Mouse (Mus musculus): ENCODE measurements around the gene Slc4a8. TPM values are rescaled to one million over a fixed set of nuclear protein-coding genes. Genes with fewer than 3 reads are reported as not detected.

Slc4a8 gene
- polyA plus RNA-seq, 1 experiment from 2014 or later = 5.6 TPM

DNA sequence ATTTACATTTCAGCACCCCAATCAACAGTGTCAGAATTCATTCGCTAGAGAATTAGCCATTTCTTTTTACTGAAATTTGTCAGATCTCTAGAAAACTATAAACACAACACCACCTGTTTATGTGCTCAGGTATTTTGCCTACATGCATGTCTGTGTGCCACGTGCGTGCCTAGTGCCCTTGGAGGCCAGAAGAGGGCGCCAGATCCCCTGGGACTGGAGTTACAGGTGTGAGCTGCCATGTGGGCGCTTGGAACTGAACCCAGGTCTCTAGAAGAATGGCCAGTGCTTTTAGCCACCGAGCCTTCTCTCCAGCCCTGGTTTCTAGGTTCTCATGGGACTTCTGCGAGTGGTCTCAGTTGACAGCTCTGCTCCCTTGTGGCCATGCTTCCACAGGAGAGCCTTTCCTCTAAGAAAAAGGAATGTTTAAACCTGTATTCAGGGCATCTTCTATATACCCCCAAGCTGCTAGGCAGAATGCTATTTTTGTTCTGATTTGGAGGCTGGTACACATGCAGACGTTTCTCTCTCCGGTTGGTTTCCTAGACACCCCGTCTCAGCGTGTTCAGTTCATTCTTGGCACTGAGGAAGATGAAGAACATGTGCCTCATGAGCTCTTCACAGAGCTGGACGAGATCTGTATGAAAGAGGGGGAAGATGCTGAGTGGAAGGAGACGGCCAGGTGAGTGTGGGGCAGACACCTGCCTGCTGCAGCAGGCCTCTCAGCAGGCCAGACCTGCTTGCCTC lies 21.9 kb downstream of the Slc4a8 start:
- Histone ChIP-seq H3K27me3 (ENCODE audit: control insufficient read depth, insufficient read depth, low read length) (no peaks in the 10 kb centered on the region), H3K9ac (replicated peaks; ENCODE audit: low read depth, low read length) (no peak overlapping the region), H3K4me2 (replicated peaks; ENCODE audit: low read depth, low read length) (no peak overlapping the region), H3K4me1 (ENCODE audit: control insufficient read depth, insufficient read depth, low read length) (peaks cover 4% of the 10 kb centered on the region; the same call in 1 of the 2 replicates), H3K36me3 (ENCODE audit: control insufficient read depth, insufficient read depth, low read length) (no peaks in the 10 kb centered on the region), H3K4me3 (ENCODE audit: low read depth, low read length) (no peak overlapping the region), H3K9me3 (ENCODE audit: control insufficient read depth, low read depth, low read length) (no peaks in the 10 kb centered on the region), H3K27ac (ENCODE audit: low read length) (no peak overlapping the region)
- 92% methylated on average over 13 of the region's 13 CpGs for WGBS
- ATAC-seq (ENCODE audit: insufficient number of reproducible peaks, insufficient read depth, low FRiP score, low read depth) = no peak

DNA sequence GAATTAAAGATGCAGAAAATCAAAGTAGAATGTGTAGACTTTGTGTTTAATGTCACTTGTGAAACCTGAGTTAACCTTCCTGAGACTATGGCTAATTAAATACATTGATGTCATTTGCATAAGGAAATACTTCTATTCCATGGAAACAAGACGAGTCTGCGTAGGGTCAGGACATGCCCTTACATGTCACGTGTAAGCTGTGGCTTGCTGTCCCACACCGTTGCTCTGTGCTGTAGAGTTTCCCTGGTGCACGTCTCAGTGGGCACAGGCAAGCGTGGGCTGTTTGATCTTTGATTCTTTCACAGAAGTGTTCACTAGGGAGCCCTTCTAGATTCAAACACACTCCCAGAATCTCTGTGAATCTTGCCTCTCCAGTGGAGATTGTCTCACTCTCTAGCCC lies 28.7 kb downstream of the Slc4a8 start:
- H3K27me3 ChIP-seq (ENCODE audit: control insufficient read depth, insufficient read depth, low read length) = no peaks in the 10 kb centered on the region
- WGBS = 82% methylated on average over 6 of the region's 6 CpGs
- no peaks in the 10 kb centered on the region for H3K36me3 ChIP-seq (ENCODE audit: control insufficient read depth, insufficient read depth, low read length)
- H3K9ac ChIP-seq (replicated peaks; ENCODE audit: low read depth, low read length) = no peak overlapping the region
- H3K9me3 ChIP-seq (ENCODE audit: control insufficient read depth, low read depth, low read length) = no peaks in the 10 kb centered on the region
- H3K4me2 ChIP-seq (replicated peaks; ENCODE audit: low read depth, low read length) = no peak overlapping the region
- no peak overlapping the region for H3K4me3 ChIP-seq (ENCODE audit: low read depth, low read length)
- ATAC-seq (ENCODE audit: insufficient number of reproducible peaks, insufficient read depth, low FRiP score, low read depth) = no peak
- no peaks in the 10 kb centered on the region for H3K4me1 ChIP-seq (ENCODE audit: control insufficient read depth, insufficient read depth, low read length)
- H3K27ac ChIP-seq (ENCODE audit: low read length) = no peak overlapping the region

DNA sequence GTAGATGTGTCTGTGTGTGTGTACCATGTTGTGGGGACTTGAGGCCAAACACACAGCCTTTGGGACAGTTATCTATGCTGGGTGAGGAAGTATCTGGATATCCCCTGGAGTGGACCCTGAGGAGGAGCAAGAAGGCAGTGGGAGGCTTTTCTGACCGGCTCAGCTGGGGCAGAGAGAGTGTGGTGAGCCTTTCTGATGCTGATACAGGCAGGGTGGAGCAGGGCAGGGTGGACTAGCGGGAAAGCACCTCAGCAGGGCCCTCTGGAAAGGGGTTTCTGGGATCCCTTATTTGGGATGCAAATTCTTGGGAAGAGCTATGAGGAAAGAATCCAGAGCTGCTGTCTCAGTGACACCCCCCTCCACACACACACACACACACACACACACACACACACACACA lies 30.8 kb downstream of the Slc4a8 start:
- Histone ChIP-seq H3K4me2 (replicated peaks; ENCODE audit: low read depth, low read length) (no peak overlapping the region), H3K9ac (replicated peaks; ENCODE audit: low read depth, low read length) (no peak overlapping the region), H3K27me3 (ENCODE audit: control insufficient read depth, insufficient read depth, low read length) (no peaks in the 10 kb centered on the region), H3K4me3 (ENCODE audit: low read depth, low read length) (no peak overlapping the region), H3K4me1 (ENCODE audit: control insufficient read depth, insufficient read depth, low read length) (no peaks in the 10 kb centered on the region), H3K36me3 (ENCODE audit: control insufficient read depth, insufficient read depth, low read length) (no peaks in the 10 kb centered on the region), H3K27ac (ENCODE audit: low read length) (no peak overlapping the region), H3K9me3 (ENCODE audit: control insufficient read depth, low read depth, low read length) (no peaks in the 10 kb centered on the region)
- WGBS = 49% methylated on average over 2 of the region's 2 CpGs
- no peak for ATAC-seq (ENCODE audit: insufficient number of reproducible peaks, insufficient read depth, low FRiP score, low read depth)

DNA sequence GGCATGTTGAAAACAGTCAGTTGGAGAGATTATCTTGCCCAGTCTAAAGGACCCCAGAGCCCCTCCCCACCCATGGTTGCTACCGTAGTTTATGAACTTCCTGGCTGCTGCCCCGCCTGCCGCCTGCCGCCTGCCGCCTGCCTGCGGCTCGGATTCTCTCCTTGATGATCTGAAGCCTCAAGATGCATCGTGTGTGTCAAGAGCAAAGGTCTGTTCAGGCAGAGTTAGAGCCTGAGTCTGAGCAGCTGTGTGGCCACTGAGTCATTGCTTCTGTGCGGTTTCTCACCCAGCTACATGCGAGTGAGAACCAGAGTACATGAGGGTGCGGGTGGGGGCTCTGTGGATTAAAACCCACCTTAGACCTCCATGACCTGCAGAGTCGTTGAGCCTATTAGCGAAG lies 39.4 kb downstream of the Slc4a8 start:
- Histone ChIP-seq H3K27ac (ENCODE audit: low read length) (no peak overlapping the region), H3K9ac (replicated peaks; ENCODE audit: low read depth, low read length) (no peak overlapping the region), H3K27me3 (ENCODE audit: control insufficient read depth, insufficient read depth, low read length) (no peaks in the 10 kb centered on the region), H3K36me3 (ENCODE audit: control insufficient read depth, insufficient read depth, low read length) (no peaks in the 10 kb centered on the region), H3K9me3 (ENCODE audit: control insufficient read depth, low read depth, low read length) (no peaks in the 10 kb centered on the region), H3K4me3 (ENCODE audit: low read depth, low read length) (no peak overlapping the region), H3K4me2 (replicated peaks; ENCODE audit: low read depth, low read length) (no peak overlapping the region), H3K4me1 (ENCODE audit: control insufficient read depth, insufficient read depth, low read length) (0 out of 2 replicates have a peak, but pooled peaks cover 3% of the 10 kb centered on the region)
- WGBS = 56% methylated on average over 13 of the region's 13 CpGs
- no peak for ATAC-seq (ENCODE audit: insufficient number of reproducible peaks, insufficient read depth, low FRiP score, low read depth)

DNA sequence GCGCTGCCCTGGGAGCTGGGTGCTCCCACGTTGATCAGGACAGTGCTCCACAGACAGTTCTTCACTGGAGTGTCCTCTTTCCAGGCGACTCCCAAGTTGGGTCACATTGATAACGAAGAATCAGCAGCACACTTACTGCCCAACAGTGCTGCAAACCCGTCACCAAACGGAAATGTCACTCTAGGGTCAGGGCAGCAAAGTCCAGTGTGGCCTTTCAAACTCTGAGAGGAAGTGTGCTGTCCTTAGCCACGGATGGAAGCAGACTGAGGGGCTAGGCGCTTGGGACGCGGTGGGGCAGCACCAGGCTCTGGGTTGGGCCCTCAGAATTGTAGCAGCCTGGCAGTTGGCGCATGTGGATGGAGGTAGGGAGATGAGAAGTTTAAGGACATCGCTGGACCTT lies 46.5 kb downstream of the Slc4a8 start:
- H3K9me3 ChIP-seq (ENCODE audit: control insufficient read depth, low read depth, low read length) = no peaks in the 10 kb centered on the region
- H3K4me3 ChIP-seq (ENCODE audit: low read depth, low read length) = no peak overlapping the region
- ATAC-seq (ENCODE audit: insufficient number of reproducible peaks, insufficient read depth, low FRiP score, low read depth) = no peak
- H3K27ac ChIP-seq (ENCODE audit: low read length) = no peak overlapping the region
- H3K9ac ChIP-seq (replicated peaks; ENCODE audit: low read depth, low read length) = no peak overlapping the region
- H3K27me3 ChIP-seq (ENCODE audit: control insufficient read depth, insufficient read depth, low read length) = no peaks in the 10 kb centered on the region
- 0 out of 2 replicates have a peak, but pooled peaks cover 3% of the 10 kb centered on the region for H3K4me1 ChIP-seq (ENCODE audit: control insufficient read depth, insufficient read depth, low read length)
- WGBS = 73% methylated on average over 12 of the region's 12 CpGs
- no peak overlapping the region for H3K4me2 ChIP-seq (replicated peaks; ENCODE audit: low read depth, low read length)
- H3K36me3 ChIP-seq (ENCODE audit: control insufficient read depth, insufficient read depth, low read length) = no peaks in the 10 kb centered on the region

DNA sequence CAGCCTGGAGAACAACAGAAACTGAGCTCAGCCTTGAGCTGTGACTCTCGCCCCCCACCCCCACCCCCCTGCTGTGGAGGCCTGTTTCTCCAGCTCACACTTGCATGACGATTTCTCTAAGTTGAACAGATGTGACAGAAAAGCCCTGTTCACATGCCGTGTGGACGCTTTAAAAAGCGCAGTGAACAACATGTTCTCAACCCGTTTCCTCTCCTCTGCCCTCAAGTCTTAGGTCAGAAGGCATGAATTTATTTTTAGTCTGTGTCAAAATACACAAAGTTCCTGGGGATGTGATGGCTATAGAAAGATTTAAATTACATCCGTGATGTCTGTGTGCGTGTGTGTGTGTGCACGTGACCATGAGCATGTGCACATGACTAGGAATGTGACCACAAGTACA lies 46.9 kb downstream of the Slc4a8 start:
- H3K27me3 ChIP-seq (ENCODE audit: control insufficient read depth, insufficient read depth, low read length) = no peaks in the 10 kb centered on the region
- no peak overlapping the region for H3K4me2 ChIP-seq (replicated peaks; ENCODE audit: low read depth, low read length)
- 83% methylated on average over 9 of the region's 9 CpGs for WGBS
- no peak overlapping the region for H3K9ac ChIP-seq (replicated peaks; ENCODE audit: low read depth, low read length)
- H3K36me3 ChIP-seq (ENCODE audit: control insufficient read depth, insufficient read depth, low read length) = no peaks in the 10 kb centered on the region
- no peaks in the 10 kb centered on the region for H3K9me3 ChIP-seq (ENCODE audit: control insufficient read depth, low read depth, low read length)
- no peak overlapping the region for H3K4me3 ChIP-seq (ENCODE audit: low read depth, low read length)
- H3K27ac ChIP-seq (ENCODE audit: low read length) = no peak overlapping the region
- peaks cover 5% of the 10 kb centered on the region; the same call in 1 of the 2 replicates for H3K4me1 ChIP-seq (ENCODE audit: control insufficient read depth, insufficient read depth, low read length)
- ATAC-seq (ENCODE audit: insufficient number of reproducible peaks, insufficient read depth, low FRiP score, low read depth) = no peak

DNA sequence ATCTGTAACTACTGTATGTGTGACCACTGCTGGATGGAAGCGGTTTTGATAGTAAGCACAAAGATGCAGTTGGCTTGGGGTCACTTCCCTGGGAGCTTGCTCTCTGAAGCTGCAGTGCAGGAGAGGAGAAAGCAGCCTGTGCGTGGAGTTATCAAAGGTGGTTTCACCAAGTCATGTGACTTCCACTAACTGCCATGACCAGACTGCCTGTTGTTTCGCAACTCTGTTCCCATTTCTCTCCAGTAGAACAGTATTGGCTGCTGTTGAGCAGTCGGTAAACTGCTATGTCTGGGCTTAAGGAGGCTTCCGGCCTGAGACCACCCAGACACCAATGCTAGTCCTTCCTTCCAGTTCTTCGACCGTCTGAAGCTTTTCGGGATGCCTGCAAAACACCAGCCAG lies 48.7 kb downstream of the Slc4a8 start:
- Histone ChIP-seq H3K4me1 (ENCODE audit: control insufficient read depth, insufficient read depth, low read length) (peaks cover 14% of the 10 kb centered on the region), H3K4me2 (replicated peaks; ENCODE audit: low read depth, low read length) (no peak overlapping the region), H3K27me3 (ENCODE audit: control insufficient read depth, insufficient read depth, low read length) (no peaks in the 10 kb centered on the region), H3K27ac (ENCODE audit: low read length) (no peak overlapping the region), H3K36me3 (ENCODE audit: control insufficient read depth, insufficient read depth, low read length) (no peaks in the 10 kb centered on the region), H3K4me3 (ENCODE audit: low read depth, low read length) (no peak overlapping the region), H3K9ac (replicated peaks; ENCODE audit: low read depth, low read length) (no peak overlapping the region), H3K9me3 (ENCODE audit: control insufficient read depth, low read depth, low read length) (no peaks in the 10 kb centered on the region)
- no peak for ATAC-seq (ENCODE audit: insufficient number of reproducible peaks, insufficient read depth, low FRiP score, low read depth)
- WGBS = 83% methylated on average over 8 of the region's 8 CpGs

DNA sequence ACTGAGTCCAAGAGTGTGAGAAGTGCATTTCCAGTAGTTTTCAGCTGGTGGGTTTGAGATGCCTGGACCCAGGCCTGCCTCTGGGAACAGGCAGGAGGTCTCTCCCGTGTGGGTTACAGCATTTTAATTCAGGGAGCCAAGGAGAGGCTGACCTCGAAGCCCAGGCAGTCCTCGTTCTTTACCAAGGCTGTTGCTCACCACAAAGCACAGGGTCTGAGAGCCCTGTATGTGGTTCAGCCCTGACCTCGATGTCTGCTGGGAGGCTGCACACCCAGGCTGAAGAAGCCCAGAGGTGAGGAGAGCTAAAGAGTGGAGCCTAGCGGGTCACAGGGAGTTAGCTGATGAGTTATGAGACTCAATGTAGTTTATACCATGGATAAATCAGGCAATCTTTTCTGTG lies 52.0 kb downstream of the Slc4a8 start:
- Histone ChIP-seq H3K4me1 (ENCODE audit: control insufficient read depth, insufficient read depth, low read length) (peaks cover 14% of the 10 kb centered on the region), H3K27ac (ENCODE audit: low read length) (no peak overlapping the region), H3K27me3 (ENCODE audit: control insufficient read depth, insufficient read depth, low read length) (no peaks in the 10 kb centered on the region), H3K9me3 (ENCODE audit: control insufficient read depth, low read depth, low read length) (no peaks in the 10 kb centered on the region), H3K4me2 (replicated peaks; ENCODE audit: low read depth, low read length) (no peak overlapping the region), H3K9ac (replicated peaks; ENCODE audit: low read depth, low read length) (no peak overlapping the region), H3K4me3 (ENCODE audit: low read depth, low read length) (no peak overlapping the region), H3K36me3 (ENCODE audit: control insufficient read depth, insufficient read depth, low read length) (no peaks in the 10 kb centered on the region)
- 74% methylated on average over 5 of the region's 5 CpGs for WGBS
- no peak for ATAC-seq (ENCODE audit: insufficient number of reproducible peaks, insufficient read depth, low FRiP score, low read depth)

DNA sequence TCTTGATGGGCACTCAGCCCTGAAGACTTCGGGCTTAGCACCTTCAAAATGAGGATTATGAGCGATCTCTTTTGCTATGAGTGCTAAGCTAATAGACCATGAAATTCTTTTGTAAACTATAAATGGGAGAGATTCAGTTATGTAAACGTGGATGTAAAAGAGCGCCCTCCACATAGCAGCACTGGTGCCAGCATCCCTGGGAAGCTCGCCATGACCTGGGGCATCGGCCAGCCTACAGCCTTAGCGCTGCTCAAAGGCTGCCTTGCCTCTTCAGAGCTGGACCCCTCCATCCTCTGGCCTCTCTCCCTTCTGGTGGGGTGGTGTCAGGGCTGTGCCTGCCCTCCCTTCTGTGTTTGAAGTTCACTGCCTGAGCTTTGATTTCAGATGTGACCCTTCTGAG lies 52.5 kb downstream of the Slc4a8 start:
- H3K9me3 ChIP-seq (ENCODE audit: control insufficient read depth, low read depth, low read length) = peaks cover 3% of the 10 kb centered on the region; the same call in 1 of the 2 replicates
- no peak overlapping the region for H3K27ac ChIP-seq (ENCODE audit: low read length)
- 55% methylated on average over 7 of the region's 7 CpGs for WGBS
- H3K9ac ChIP-seq (replicated peaks; ENCODE audit: low read depth, low read length) = no peak overlapping the region
- ATAC-seq (ENCODE audit: insufficient number of reproducible peaks, insufficient read depth, low FRiP score, low read depth) = no peak
- no peaks in the 10 kb centered on the region for H3K36me3 ChIP-seq (ENCODE audit: control insufficient read depth, insufficient read depth, low read length)
- no peak overlapping the region for H3K4me2 ChIP-seq (replicated peaks; ENCODE audit: low read depth, low read length)
- no peaks in the 10 kb centered on the region for H3K27me3 ChIP-seq (ENCODE audit: control insufficient read depth, insufficient read depth, low read length)
- peaks cover 14% of the 10 kb centered on the region for H3K4me1 ChIP-seq (ENCODE audit: control insufficient read depth, insufficient read depth, low read length)
- H3K4me3 ChIP-seq (ENCODE audit: low read depth, low read length) = no peak overlapping the region
